Mouse (Mus musculus) hindbrain, postnatal 0 days (tissue): ENCODE data around the gene Hnrnpa2b1. TPM values are rescaled to one million over a fixed set of nuclear protein-coding genes. Genes with fewer than 3 reads are reported as not detected.

Source experiments
- ATAC-seq: fragments of 200-750 bp; cut with Nextera tagmentation; 2 replicates; pipeline ENCODE4 v1.8.0; 2017; ENCODE audit warnings: mild to moderate bottlenecking, moderate TSS enrichment, moderate library complexity
- DNase-seq: peaks from one replicate; pipeline ENCODE4 v3.0.0-alpha.2; 2015; ENCODE audit warnings: low spot score
- H3K27ac ChIP-seq: fragments of 300-500 bp; sonication (generic); 2 replicates; pipeline ENCODE4 v1.5.1; 2014; ENCODE audit warnings: mild to moderate bottlenecking
- H3K27me3 ChIP-seq: fragments of 300-500 bp; sonication (generic); 2 replicates; pipeline ENCODE4 v1.6.1; 2014; ENCODE audit warnings: low read length, mixed read lengths; ENCODE audit not compliant: insufficient read depth
- H3K36me3 ChIP-seq: fragments of 300-500 bp; sonication (generic); 2 replicates; pipeline ENCODE4 v1.6.1; 2014; ENCODE audit warnings: low read length, mixed read lengths; ENCODE audit not compliant: insufficient read depth
- H3K4me1 ChIP-seq: fragments of 300-500 bp; sonication (generic); 2 replicates; pipeline ENCODE4 v1.6.1; 2014; ENCODE audit warnings: antibody characterized with exemption, low read length, mixed read lengths; ENCODE audit not compliant: insufficient read depth
- H3K4me2 ChIP-seq: fragments of 300-500 bp; sonication (generic); 2 replicates; pipeline ENCODE4 v1.6.1; 2014; ENCODE audit warnings: low read depth, mild to moderate bottlenecking, low read length, moderate library complexity, mixed read lengths
- H3K4me3 ChIP-seq: fragments of 300-500 bp; sonication (generic); 2 replicates; pipeline ENCODE4 v1.5.1; 2014; ENCODE audit warnings: low read length
- H3K9ac ChIP-seq: fragments of 300-500 bp; sonication (generic); replicated peaks from 2 replicates; pipeline ENCODE4 v1.6.1; 2014; ENCODE audit warnings: mild to moderate bottlenecking, low read length, moderate library complexity, mixed read lengths
- H3K9me3 ChIP-seq: fragments of 300-500 bp; sonication (generic); 2 replicates; pipeline ENCODE4 v1.6.1; 2016; ENCODE audit warnings: low read length, mixed read lengths
- CTCF ChIP-seq: IDR thresholded peaks from 2 replicates; pipeline ENCODE4 v1.5.1; 2016; ENCODE audit warnings: antibody characterized with exemption, control low read depth, low read depth
- WGBS: fragments of 180-500 bp; shearing (Covaris S2); extraction: QIAGEN DNeasy Blood & Tissue Kit; methylation state at CpG from one replicate; pipeline ENCODE4 v1.1.7; 2014; 5-methylcytosine and 5-hydroxymethylcytosine counted together
- polyA plus RNA-seq: library from polyadenylated mRNA; unstranded; fragments of >200 nt; fragmentation: Nextera tagmentation; extraction: Ambion mirVana; gene quantifications from 2 replicates; pipeline ENCODE4 v1.2.1, GENCODE M21; 2015
- total RNA-seq: library from RNA; depleted of rRNA; stranded (reverse); fragments of >200 nt; gene quantifications from 2 replicates; pipeline ENCODE4 v1.2.3, GENCODE M21; 2014

Gene Hnrnpa2b1
- total and polyA plus RNA-seq, 2 experiments from 2014 or later, result 192 to 876 TPM

DNA sequence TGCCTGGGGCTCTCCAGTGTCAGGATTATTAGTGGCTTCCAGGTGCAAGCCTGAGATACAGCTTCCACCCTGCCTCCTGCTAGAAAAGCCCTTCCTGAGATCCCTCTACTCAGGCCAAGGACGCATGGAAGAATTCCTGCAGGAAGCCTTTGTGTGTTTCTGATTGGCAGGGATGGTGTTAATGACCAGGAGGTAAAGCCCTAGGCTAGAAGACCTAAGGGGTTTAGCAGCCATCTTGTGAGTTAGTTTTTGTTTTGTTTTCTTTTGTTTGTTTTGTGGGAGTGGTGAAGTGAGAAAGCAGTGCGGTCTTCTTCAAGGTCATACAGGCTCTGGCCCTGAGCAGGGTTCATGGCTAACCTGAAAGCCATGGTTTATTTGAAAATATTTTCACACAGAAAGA, 37.9 kb upstream of the Hnrnpa2b1 start:
- no peaks in the 10 kb centered on the region for H3K36me3 ChIP-seq
- no peak for TF ChIP-seq CTCF
- ATAC-seq, result no peak
- 75% methylated on average over 2 of the region's 2 CpGs for WGBS
- H3K4me1 ChIP-seq, result 0 out of 2 replicates have a peak, but pooled peaks cover 5% of the 10 kb centered on the region
- H3K27ac ChIP-seq, result no peak overlapping the region
- no peaks in the 10 kb centered on the region for H3K9me3 ChIP-seq
- no peaks in the 10 kb centered on the region for H3K27me3 ChIP-seq
- no peak overlapping the region for H3K9ac ChIP-seq
- H3K4me2 ChIP-seq, result no peak overlapping the region
- no peak for DNase-seq
- H3K4me3 ChIP-seq, result no peak overlapping the region

DNA sequence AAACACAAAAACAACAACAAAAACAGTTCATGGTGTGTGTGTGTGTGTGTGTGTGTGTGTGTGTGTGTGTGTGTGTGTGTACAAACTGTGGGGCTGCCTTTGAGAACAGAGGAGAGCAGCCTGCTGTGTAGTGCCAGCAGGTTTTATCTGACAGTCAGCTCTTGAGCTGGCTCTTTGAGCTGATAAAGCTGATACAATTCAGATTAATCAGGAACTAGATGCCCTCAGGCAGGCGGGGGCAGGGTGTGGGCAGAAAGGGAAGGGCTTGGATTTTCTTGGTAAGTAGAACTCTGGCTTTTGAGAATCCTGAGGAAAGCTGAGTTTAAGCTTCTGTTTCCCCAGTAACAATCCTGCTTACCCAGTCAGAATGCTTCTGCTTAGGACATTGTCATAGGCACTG, 36.0 kb upstream of the Hnrnpa2b1 start:
- no peak for TF ChIP-seq CTCF
- Histone ChIP-seq H3K4me3 (no peak overlapping the region), H3K9ac (no peak overlapping the region), H3K27ac (no peak overlapping the region), H3K9me3 (no peaks in the 10 kb centered on the region), H3K4me2 (no peak overlapping the region), H3K36me3 (no peaks in the 10 kb centered on the region), H3K27me3 (no peaks in the 10 kb centered on the region), H3K4me1 (0 out of 2 replicates have a peak, but pooled peaks cover 5% of the 10 kb centered on the region)
- no peak for ATAC-seq
- DNase-seq, result no peak
- WGBS, result 57% methylated on average over 1 of the region's 1 CpGs

DNA sequence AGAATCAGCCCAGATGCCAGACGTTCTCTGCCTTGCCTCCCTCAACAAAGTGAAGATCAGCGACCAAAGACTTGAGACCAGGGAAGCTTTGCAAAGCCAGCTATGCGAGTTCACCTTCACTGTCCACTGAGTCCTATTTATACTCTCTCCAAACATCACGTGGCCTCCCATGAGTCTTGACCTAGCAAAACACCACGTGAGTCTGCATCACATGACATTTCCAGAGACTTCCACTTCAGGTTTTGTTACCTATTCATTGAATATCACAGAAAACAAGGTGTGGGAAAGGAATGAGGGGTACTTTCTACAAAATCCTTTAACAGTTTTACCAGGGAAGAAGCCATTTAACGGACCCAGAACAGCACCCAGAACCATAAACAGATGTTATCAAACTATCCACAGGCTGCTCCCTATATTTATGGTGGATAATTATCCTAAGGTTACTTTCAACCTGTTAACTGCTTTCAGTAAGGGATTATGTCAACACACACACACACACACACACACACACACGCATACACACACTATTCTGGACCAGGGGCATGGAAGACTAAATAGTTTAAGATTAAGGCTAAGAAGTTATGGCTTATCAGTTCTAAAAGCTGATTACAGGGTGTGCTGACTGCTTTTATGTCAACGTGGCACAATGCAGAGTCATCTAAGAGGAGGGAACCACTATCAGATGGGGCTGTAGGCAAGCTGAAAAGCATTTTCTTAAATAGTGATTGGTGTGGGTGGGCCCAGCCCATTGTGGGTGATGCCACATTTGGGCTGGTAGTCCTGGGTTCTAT, 27.8 kb upstream of the Hnrnpa2b1 start:
- TF ChIP-seq CTCF, result no peak
- DNase-seq, result no peak
- no peaks in the 10 kb centered on the region for H3K36me3 ChIP-seq
- H3K27me3 ChIP-seq, result no peaks in the 10 kb centered on the region
- no peak for ATAC-seq
- H3K9me3 ChIP-seq, result no peaks in the 10 kb centered on the region
- no peak overlapping the region for H3K4me3 ChIP-seq
- H3K27ac ChIP-seq, result no peak overlapping the region
- no peak overlapping the region for H3K4me2 ChIP-seq
- WGBS, result 82% methylated on average over 8 of the region's 8 CpGs
- no peak overlapping the region for H3K9ac ChIP-seq
- H3K4me1 ChIP-seq, result no peaks in the 10 kb centered on the region

DNA sequence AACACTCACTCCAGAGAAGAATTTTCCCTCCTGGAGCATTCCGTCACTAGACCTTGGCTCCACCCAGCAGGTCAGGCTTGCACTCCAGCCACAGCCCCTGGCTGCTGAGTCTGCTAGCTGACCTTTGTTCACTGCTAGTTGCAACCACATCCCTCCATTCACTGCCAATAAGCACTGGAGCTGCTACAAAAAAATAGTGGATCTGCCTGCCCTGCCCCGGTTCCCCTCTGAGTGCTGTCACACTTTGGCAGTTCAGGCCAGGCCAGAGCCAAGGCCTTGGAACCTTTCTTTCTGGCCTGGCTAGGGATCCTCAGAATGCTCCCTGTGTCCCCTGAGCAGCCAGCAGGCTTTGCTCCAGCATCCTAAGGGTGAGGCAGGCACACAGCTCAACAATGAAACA, 20.1 kb upstream of the Hnrnpa2b1 start:
- H3K4me3 ChIP-seq, result no peak overlapping the region
- TF ChIP-seq CTCF, result no peak
- H3K4me1 ChIP-seq, result no peaks in the 10 kb centered on the region
- ATAC-seq, result peak; percentile 63; the same call in 1 of the 2 replicates
- H3K36me3 ChIP-seq, result no peaks in the 10 kb centered on the region
- no peak overlapping the region for H3K27ac ChIP-seq
- peak; percentile 34 for DNase-seq
- H3K9ac ChIP-seq, result no peak overlapping the region
- H3K4me2 ChIP-seq, result no peak overlapping the region
- 33% methylated on average over 2 of the region's 2 CpGs for WGBS
- no peaks in the 10 kb centered on the region for H3K27me3 ChIP-seq
- no peaks in the 10 kb centered on the region for H3K9me3 ChIP-seq

DNA sequence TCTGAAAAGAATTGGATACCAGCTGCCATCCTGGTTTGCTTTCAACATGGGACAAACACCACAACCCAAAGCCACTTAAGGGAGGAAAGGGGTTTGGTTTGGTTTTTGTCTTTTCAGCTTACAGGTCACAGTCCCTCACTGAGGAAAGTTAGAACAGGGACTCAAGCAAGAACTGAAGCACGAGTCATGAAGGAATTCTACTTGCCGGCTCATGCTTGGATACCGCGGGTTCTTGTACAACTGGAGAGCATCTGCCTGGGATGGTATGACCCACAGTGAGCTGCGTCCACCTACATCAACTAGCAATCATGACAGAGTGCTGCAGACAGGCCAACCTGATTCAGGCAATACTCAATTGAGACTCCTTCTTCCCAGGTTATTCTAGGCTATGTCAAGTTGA, 17.0 kb upstream of the Hnrnpa2b1 start:
- Histone ChIP-seq H3K36me3 (peaks cover 7% of the 10 kb centered on the region), H3K27me3 (no peaks in the 10 kb centered on the region), H3K4me1 (no peaks in the 10 kb centered on the region), H3K9me3 (no peaks in the 10 kb centered on the region), H3K4me2 (no peak overlapping the region), H3K27ac (no peak overlapping the region), H3K4me3 (no peak overlapping the region), H3K9ac (no peak overlapping the region)
- WGBS, result 94% methylated on average over 5 of the region's 5 CpGs
- DNase-seq, result no peak
- TF ChIP-seq CTCF, result no peak
- no peak for ATAC-seq

DNA sequence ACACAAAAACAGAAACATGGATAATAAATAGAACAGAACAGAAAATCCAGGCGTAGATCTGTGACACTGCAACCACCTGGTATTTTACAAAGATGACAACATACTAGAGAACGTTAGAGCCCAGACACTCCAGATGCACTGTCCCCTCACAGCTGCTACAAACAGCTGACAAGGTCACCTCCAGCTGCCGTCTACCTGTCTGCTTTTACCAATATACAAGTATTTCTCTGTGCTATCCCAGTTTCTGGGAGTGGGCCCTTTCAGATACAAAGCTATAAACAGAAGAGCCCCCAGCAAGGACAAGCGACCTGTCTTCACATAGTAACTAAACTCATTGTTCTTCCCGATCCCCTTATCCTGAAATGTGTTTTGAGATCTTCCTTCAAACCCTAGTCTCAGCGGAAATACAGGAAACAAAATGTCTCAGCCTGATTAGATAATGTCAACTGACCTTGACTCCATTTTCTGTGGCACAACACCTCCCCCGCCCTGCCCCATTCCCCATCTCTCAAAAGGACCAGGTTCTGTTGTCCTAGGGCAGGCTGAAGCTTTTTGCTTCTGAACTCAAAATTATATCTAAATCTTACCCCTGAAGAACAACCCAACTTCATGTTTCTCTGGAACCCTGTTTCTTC, 16.5 kb upstream of the Hnrnpa2b1 start:
- Histone ChIP-seq H3K9ac (no peak overlapping the region), H3K4me1 (no peaks in the 10 kb centered on the region), H3K4me2 (no peak overlapping the region), H3K9me3 (no peaks in the 10 kb centered on the region), H3K27me3 (no peaks in the 10 kb centered on the region), H3K27ac (no peak overlapping the region), H3K36me3 (peaks cover 7% of the 10 kb centered on the region), H3K4me3 (no peak overlapping the region)
- no peak for DNase-seq
- ATAC-seq, result no peak
- 67% methylated on average over 7 of the region's 7 CpGs for WGBS
- no peak for TF ChIP-seq CTCF

DNA sequence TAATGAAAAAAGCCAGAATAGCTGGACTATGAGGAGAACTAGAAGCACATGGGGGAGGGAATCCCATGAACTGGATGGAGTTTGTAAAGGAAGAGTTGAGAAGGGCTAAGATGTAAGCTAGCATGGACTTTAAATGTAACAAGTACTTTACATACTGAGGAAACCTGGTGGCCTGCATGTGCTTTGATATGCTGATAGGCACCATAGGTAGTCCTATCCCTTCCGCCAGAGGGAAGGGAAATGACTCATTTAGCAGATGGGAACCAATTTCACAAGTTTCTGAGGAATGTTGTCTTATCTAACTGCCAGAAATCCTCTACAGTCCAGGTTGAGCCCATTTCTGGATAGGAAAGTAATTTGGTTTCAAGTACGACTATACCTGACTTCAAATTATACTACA, 16.0 kb upstream of the Hnrnpa2b1 start:
- H3K9ac ChIP-seq, result no peak overlapping the region
- no peak for TF ChIP-seq CTCF
- H3K9me3 ChIP-seq, result no peaks in the 10 kb centered on the region
- WGBS, result 63% methylated on average over 2 of the region's 2 CpGs
- no peaks in the 10 kb centered on the region for H3K27me3 ChIP-seq
- DNase-seq (no peak), ATAC-seq (no peak)
- H3K4me1 ChIP-seq, result no peaks in the 10 kb centered on the region
- H3K27ac ChIP-seq, result no peak overlapping the region
- H3K36me3 ChIP-seq, result peaks cover 10% of the 10 kb centered on the region
- no peak overlapping the region for H3K4me3 ChIP-seq
- no peak overlapping the region for H3K4me2 ChIP-seq
